Mouse (Mus musculus): ENCODE results near the gene Arl13b.

DNA sequence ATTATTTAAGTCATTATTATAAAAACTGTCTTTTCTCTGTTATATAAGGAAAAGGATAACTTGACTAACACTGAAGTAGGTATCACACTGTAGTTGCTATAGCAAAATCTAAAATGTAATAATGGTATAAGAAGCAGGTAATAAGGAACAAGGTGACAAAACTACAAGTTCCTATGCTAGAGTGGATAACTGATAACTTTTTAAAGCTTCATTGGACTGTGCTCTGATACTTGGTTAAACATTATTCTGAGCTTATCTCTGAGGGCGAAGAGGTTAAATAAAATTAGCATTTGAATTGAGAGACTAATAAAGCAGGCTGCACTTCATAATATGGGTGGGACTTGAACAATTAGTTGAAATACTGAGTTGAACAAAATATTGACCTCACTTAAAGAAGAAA lies 93.2 kb downstream of the Arl13b start:
- no peak for TF ChIP-seq POLR2A (IDR thresholded peaks at IDR 0.05; ENCODE audit: low read depth, low read length)
- TF ChIP-seq CTCF (IDR thresholded peaks at IDR 0.05; ENCODE audit: borderline replicate concordance, insufficient read depth, low read length) = no peak
